Mouse (Mus musculus): ENCODE data around the gene Akr1a1. TPM values are rescaled to one million over a fixed set of nuclear protein-coding genes. Genes with fewer than 3 reads are reported as not detected.

The Akr1a1 gene
- polyA plus RNA-seq, 1 experiment from 2014 or later = 798 TPM

- no peaks in the 10 kb centered on the region for H3K9me3 ChIP-seq (replicated peaks)
- no peak overlapping the region for H3K4me3 ChIP-seq (replicated peaks)
- no peaks in the 10 kb centered on the region for H3K4me1 ChIP-seq
- no peaks in the 10 kb centered on the region for H3K36me3 ChIP-seq
- H3K27me3 ChIP-seq = no peaks in the 10 kb centered on the region
- no peak overlapping the region for H3K4me2 ChIP-seq (replicated peaks)
- 51% methylated on average over 3 of the region's 3 CpGs for WGBS
- no peak for ATAC-seq (ENCODE audit: insufficient number of reproducible peaks, low FRiP score, low TSS enrichment, low read depth)
- H3K27ac ChIP-seq (replicated peaks) = no peak overlapping the region
- no peak overlapping the region for H3K9ac ChIP-seq
These were observed 6.5 kb upstream of the Akr1a1 start for GRCm38 (mm10) chr4:116657971-116658370.

- no peaks in the 10 kb centered on the region for H3K36me3 ChIP-seq
- no peak overlapping the region for H3K27ac ChIP-seq (replicated peaks)
- 56% methylated on average over 3 of the region's 3 CpGs for WGBS
These were observed 4.2 kb upstream of the Akr1a1 start for GRCm38 (mm10) chr4:116655658-116656057.

GRCm38 (mm10) chr4:116655100-116655499 is 3.6 kb upstream of the Akr1a1 start:
- Histone ChIP-seq H3K36me3 (no peaks in the 10 kb centered on the region), H3K4me3 (replicated peaks) (no peak overlapping the region), H3K9me3 (replicated peaks) (no peaks in the 10 kb centered on the region), H3K4me2 (replicated peaks) (no peak overlapping the region), H3K4me1 (peaks cover 8% of the 10 kb centered on the region), H3K9ac (no peak overlapping the region), H3K27ac (replicated peaks) (no peak overlapping the region), H3K27me3 (no peaks in the 10 kb centered on the region)
- WGBS = 56% methylated on average over 2 of the region's 2 CpGs
- ATAC-seq (ENCODE audit: insufficient number of reproducible peaks, low FRiP score, low TSS enrichment, low read depth) = no peak

More at GRCm38 (mm10) chr4:116655658-116656057, 4.2 kb upstream of the Akr1a1 start:
- H3K4me1 ChIP-seq = 0 out of 2 replicates have a peak, but pooled peaks cover 5% of the 10 kb centered on the region
- no peaks in the 10 kb centered on the region for H3K27me3 ChIP-seq
- no peak for ATAC-seq (ENCODE audit: insufficient number of reproducible peaks, low FRiP score, low TSS enrichment, low read depth)
- H3K4me2 ChIP-seq (replicated peaks) = no peak overlapping the region
- H3K4me3 ChIP-seq (replicated peaks) = no peak overlapping the region
- no peaks in the 10 kb centered on the region for H3K9me3 ChIP-seq (replicated peaks)
- H3K9ac ChIP-seq = no peak overlapping the region

- no peak for ATAC-seq (ENCODE audit: insufficient number of reproducible peaks, low FRiP score, low TSS enrichment, low read depth)
- Histone ChIP-seq H3K4me3 (replicated peaks) (no peak overlapping the region), H3K4me1 (peaks cover 21% of the 10 kb centered on the region), H3K9me3 (replicated peaks) (no peaks in the 10 kb centered on the region), H3K36me3 (peaks cover 9% of the 10 kb centered on the region; the same call in 1 of the 2 replicates), H3K4me2 (replicated peaks) (no peak overlapping the region), H3K27me3 (no peaks in the 10 kb centered on the region), H3K27ac (replicated peaks) (no peak overlapping the region), H3K9ac (no peak overlapping the region)
- 92% methylated on average over 6 of the region's 6 CpGs for WGBS
These were observed 1.7 kb upstream of the Akr1a1 start for GRCm38 (mm10) chr4:116653228-116653627.

GRCm38 (mm10) chr4:116651797-116652135 is 286 bp upstream of the Akr1a1 start:
- peak overlapping the region; percentile 87 for H3K4me3 ChIP-seq (replicated peaks)
- peaks cover 9% of the 10 kb centered on the region; the same call in 1 of the 2 replicates for H3K36me3 ChIP-seq
- no peaks in the 10 kb centered on the region for H3K9me3 ChIP-seq (replicated peaks)
- H3K9ac ChIP-seq = peak overlapping the region; percentile 95
- WGBS = 9% methylated on average over 6 of the region's 6 CpGs
- peak overlapping the region; percentile 68 for H3K4me2 ChIP-seq (replicated peaks)
- ATAC-seq (ENCODE audit: insufficient number of reproducible peaks, low FRiP score, low TSS enrichment, low read depth) = no peak
- H3K27ac ChIP-seq (replicated peaks) = peak overlapping the region; percentile 96
- H3K27me3 ChIP-seq = no peaks in the 10 kb centered on the region
- peaks cover 31% of the 10 kb centered on the region for H3K4me1 ChIP-seq

GRCm38 (mm10) chr4:116650365-116650764 is 1.1 kb downstream of the Akr1a1 start:
- Histone ChIP-seq H3K4me2 (replicated peaks) (peak overlapping the region; percentile 68), H3K4me3 (replicated peaks) (peak overlapping the region; percentile 87), H3K9ac (peak overlapping the region; percentile 95), H3K9me3 (replicated peaks) (no peaks in the 10 kb centered on the region), H3K36me3 (peaks cover 15% of the 10 kb centered on the region), H3K4me1 (peaks cover 34% of the 10 kb centered on the region), H3K27me3 (no peaks in the 10 kb centered on the region), H3K27ac (replicated peaks) (peak overlapping the region; percentile 96; the same call in 1 of the 2 replicates)
- ATAC-seq (ENCODE audit: insufficient number of reproducible peaks, low FRiP score, low TSS enrichment, low read depth) = no peak
- 35% methylated on average over 5 of the region's 5 CpGs for WGBS

- no peak for ATAC-seq (ENCODE audit: insufficient number of reproducible peaks, low FRiP score, low TSS enrichment, low read depth)
- H3K9ac ChIP-seq = no peak overlapping the region
- peaks cover 38% of the 10 kb centered on the region for H3K4me1 ChIP-seq
- peak overlapping the region; percentile 87 for H3K4me3 ChIP-seq (replicated peaks)
- H3K4me2 ChIP-seq (replicated peaks) = peak overlapping the region; percentile 68
- no peaks in the 10 kb centered on the region for H3K27me3 ChIP-seq
- WGBS = 100% methylated on average over 2 of the region's 2 CpGs
- no peak overlapping the region for H3K27ac ChIP-seq (replicated peaks)
- no peaks in the 10 kb centered on the region for H3K9me3 ChIP-seq (replicated peaks)
- H3K36me3 ChIP-seq = peaks cover 19% of the 10 kb centered on the region
These were observed 2.1 kb downstream of the Akr1a1 start for GRCm38 (mm10) chr4:116649411-116649810.

- no peak for ATAC-seq (ENCODE audit: insufficient number of reproducible peaks, low FRiP score, low TSS enrichment, low read depth)
- H3K36me3 ChIP-seq = peaks cover 49% of the 10 kb centered on the region
- no peak overlapping the region for H3K9ac ChIP-seq
These were observed 5.9 kb downstream of the Akr1a1 start for GRCm38 (mm10) chr4:116645624-116646023.

GRCm38 (mm10) chr4:116644326-116644725 is 7.2 kb downstream of the Akr1a1 start:
- H3K9me3 ChIP-seq (replicated peaks) = no peaks in the 10 kb centered on the region
- H3K4me3 ChIP-seq (replicated peaks) = no peak overlapping the region
- no peaks in the 10 kb centered on the region for H3K27me3 ChIP-seq
- H3K9ac ChIP-seq = no peak overlapping the region
- 43% methylated on average over 6 of the region's 6 CpGs for WGBS
- no peak overlapping the region for H3K27ac ChIP-seq (replicated peaks)
- no peak overlapping the region for H3K4me2 ChIP-seq (replicated peaks)
- no peak for ATAC-seq (ENCODE audit: insufficient number of reproducible peaks, low FRiP score, low TSS enrichment, low read depth)
- peaks cover 22% of the 10 kb centered on the region for H3K4me1 ChIP-seq
- peaks cover 56% of the 10 kb centered on the region for H3K36me3 ChIP-seq

More at GRCm38 (mm10) chr4:116645624-116646023, 5.9 kb downstream of the Akr1a1 start:
- WGBS = 85% methylated on average over 7 of the region's 7 CpGs
- H3K27ac ChIP-seq (replicated peaks) = no peak overlapping the region
- peaks cover 33% of the 10 kb centered on the region for H3K4me1 ChIP-seq
- no peaks in the 10 kb centered on the region for H3K9me3 ChIP-seq (replicated peaks)
- H3K4me3 ChIP-seq (replicated peaks) = no peak overlapping the region
- no peak overlapping the region for H3K4me2 ChIP-seq (replicated peaks)
- H3K27me3 ChIP-seq = no peaks in the 10 kb centered on the region

- no peak for ATAC-seq (ENCODE audit: insufficient number of reproducible peaks, low FRiP score, low TSS enrichment, low read depth)
- 93% methylated on average over 1 of the region's 1 CpGs for WGBS
- Histone ChIP-seq H3K9me3 (replicated peaks) (no peaks in the 10 kb centered on the region), H3K4me2 (replicated peaks) (no peak overlapping the region), H3K27ac (replicated peaks) (no peak overlapping the region), H3K4me1 (0 out of 2 replicates have a peak, but pooled peaks cover 8% of the 10 kb centered on the region), H3K27me3 (no peaks in the 10 kb centered on the region), H3K4me3 (replicated peaks) (no peak overlapping the region), H3K36me3 (peaks cover 70% of the 10 kb centered on the region), H3K9ac (no peak overlapping the region)
These were observed 9.4 kb downstream of the Akr1a1 start for GRCm38 (mm10) chr4:116642071-116642470.

GRCm38 (mm10) chr4:116638821-116639220 is 12.7 kb downstream of the Akr1a1 start:
- Histone ChIP-seq H3K27ac (replicated peaks) (no peak overlapping the region), H3K27me3 (no peaks in the 10 kb centered on the region), H3K4me1 (no peaks in the 10 kb centered on the region), H3K4me2 (replicated peaks) (no peak overlapping the region), H3K9ac (no peak overlapping the region), H3K9me3 (replicated peaks) (no peaks in the 10 kb centered on the region), H3K36me3 (peaks cover 93% of the 10 kb centered on the region), H3K4me3 (replicated peaks) (no peak overlapping the region)
- no peak for ATAC-seq (ENCODE audit: insufficient number of reproducible peaks, low FRiP score, low TSS enrichment, low read depth)
- WGBS = 91% methylated on average over 6 of the region's 6 CpGs

GRCm38 (mm10) chr4:116635197-116635596 is 16.3 kb downstream of the Akr1a1 start:
- H3K4me3 ChIP-seq (replicated peaks) = no peak overlapping the region
- H3K36me3 ChIP-seq = peaks cover 64% of the 10 kb centered on the region
- 88% methylated on average over 1 of the region's 1 CpGs for WGBS
- ATAC-seq (ENCODE audit: insufficient number of reproducible peaks, low FRiP score, low TSS enrichment, low read depth) = no peak
- no peaks in the 10 kb centered on the region for H3K9me3 ChIP-seq (replicated peaks)
- H3K27ac ChIP-seq (replicated peaks) = no peak overlapping the region
- no peak overlapping the region for H3K9ac ChIP-seq
- no peak overlapping the region for H3K4me2 ChIP-seq (replicated peaks)
- H3K4me1 ChIP-seq = no peaks in the 10 kb centered on the region
- H3K27me3 ChIP-seq = no peaks in the 10 kb centered on the region
